Mouse (Mus musculus) liver, embryonic 14.5 days (tissue): ENCODE measurements around the gene Dnaic1. TPM values are rescaled to one million over a fixed set of nuclear protein-coding genes. Genes with fewer than 3 reads are reported as not detected.

Experiments used
- ATAC-seq: fragments of 200-750 bp; cut with Nextera tagmentation; 2 replicates; pipeline ENCODE4 v1.8.0; 2017; ENCODE audit warnings: moderate number of reproducible peaks, mild to moderate bottlenecking, moderate library complexity; ENCODE audit not compliant: insufficient read depth
- DNase-seq, 3 experiments: peaks; one replicate each; pipeline ENCODE4 v3.0.0-alpha.2; 2012 to 2013; ENCODE audit warnings: low read depth in 3 of 3, low spot score in 3 of 3
- H3K27ac ChIP-seq: fragments of 300-500 bp; sonication (generic); 2 replicates; pipeline ENCODE4 v1.5.1; 2014; ENCODE audit warnings: moderate library complexity, mild to moderate bottlenecking, control low read depth, inconsistent platforms
- H3K27me3 ChIP-seq: fragments of 300-500 bp; sonication (generic); 2 replicates; pipeline ENCODE4 v1.6.1; 2014; ENCODE audit warnings: mild to moderate bottlenecking, low read length, moderate library complexity; ENCODE audit not compliant: control insufficient read depth, insufficient read depth
- H3K36me3 ChIP-seq: fragments of 300-500 bp; sonication (generic); replicated peaks from 2 replicates; pipeline ENCODE4 v1.6.1; 2014; ENCODE audit warnings: low read depth; ENCODE audit not compliant: control insufficient read depth, insufficient read depth
- H3K4me1 ChIP-seq, 2 experiments: fragments of 200-500 bp in 1 of 2; fragments of 300-500 bp in 1 of 2; sonication (generic) in 1 of 2; replicated peaks; 2 replicates each; pipeline ENCODE4 v1.6.1; 2012 to 2014; ENCODE audit warnings: antibody characterized with exemption in 1 of 2, inconsistent platforms in 1 of 2, low read length in 1 of 2; ENCODE audit not compliant: control insufficient read depth in 2 of 2, insufficient read depth in 2 of 2
- H3K4me2 ChIP-seq: fragments of 300-500 bp; sonication (generic); 2 replicates; pipeline ENCODE4 v1.6.1; 2014; ENCODE audit warnings: low read depth, mild to moderate bottlenecking, control low read depth, moderate library complexity
- H3K4me3 ChIP-seq, 2 experiments: fragments of 200-500 bp in 1 of 2; fragments of 300-500 bp in 1 of 2; sonication (generic) in 1 of 2; 2 replicates each; pipeline ENCODE4 v1.5.1; 2012 to 2014; ENCODE audit warnings: low read depth in 2 of 2, low read length in 2 of 2, mild to moderate bottlenecking in 2 of 2, control low read depth in 1 of 2, inconsistent platforms in 1 of 2, moderate library complexity in 1 of 2; ENCODE audit not compliant: insufficient read depth in 1 of 2
- H3K9ac ChIP-seq: fragments of 300-500 bp; sonication (generic); replicated peaks from 2 replicates; pipeline ENCODE4 v1.6.1; 2014; ENCODE audit warnings: mild to moderate bottlenecking, control low read depth, moderate library complexity
- H3K9me3 ChIP-seq: fragments of 300-500 bp; sonication (generic); 2 replicates; pipeline ENCODE4 v1.6.1; 2016; ENCODE audit warnings: low read length, mixed read lengths; ENCODE audit not compliant: control insufficient read depth
- CTCF ChIP-seq: IDR thresholded peaks from 2 replicates; pipeline ENCODE4 v1.5.1; 2016; ENCODE audit warnings: antibody characterized with exemption, low read depth, control low read depth
- EP300 ChIP-seq: IDR thresholded peaks from 2 replicates; pipeline ENCODE4 v1.6.1; 2016; ENCODE audit warnings: antibody characterized with exemption, low read depth
- WGBS: fragments of 180-500 bp; shearing (Covaris S2); extraction: QIAGEN DNeasy Blood & Tissue Kit; methylation state at CpG from one replicate; pipeline ENCODE4 v1.1.7; 2014; ENCODE audit not compliant: insufficient replicate concordance; 5-methylcytosine and 5-hydroxymethylcytosine counted together
- polyA plus RNA-seq, 2 experiments: library from polyadenylated mRNA; depleted of rRNA in 1 of 2; stranded (reverse) in 1 of 2; unstranded in 1 of 2; fragments of >200 nt; fragmentation: Nextera tagmentation in 1 of 2; extraction: Ambion mirVana in 1 of 2; gene quantifications; 2 replicates each; pipeline versions ENCODE4 v1.2.1 to v1.2.3; 2012 to 2014

The Dnaic1 gene
- polyA plus RNA-seq, 2 experiments, result 1.9 to 2.6 TPM

GRCm38 (mm10) chr4:41575914-41576313, 6.3 kb downstream of the Dnaic1 start:
- Histone ChIP-seq H3K4me2 (no peak overlapping the region), H3K9ac (no peak overlapping the region), H3K27ac (no peak overlapping the region), H3K4me1 (no peaks in the 10 kb centered on the region), H3K9me3 (no peaks in the 10 kb centered on the region), H3K27me3 (no peaks in the 10 kb centered on the region), H3K36me3 (no peaks in the 10 kb centered on the region), H3K4me3 (no peak overlapping the region)
- DNase-seq (no peak), ATAC-seq (no peak)
- TF ChIP-seq CTCF (no peak), EP300 (no peak)
- WGBS, result 58% methylated on average over 6 of the region's 6 CpGs

GRCm38 (mm10) chr4:41583353-41583752, 13.8 kb downstream of the Dnaic1 start:
- Histone ChIP-seq H3K9me3 (no peaks in the 10 kb centered on the region), H3K27ac (no peak overlapping the region), H3K4me1 (no peaks in the 10 kb centered on the region), H3K27me3 (no peaks in the 10 kb centered on the region), H3K9ac (no peak overlapping the region), H3K4me3 (no peak overlapping the region), H3K36me3 (no peaks in the 10 kb centered on the region), H3K4me2 (no peak overlapping the region)
- DNase-seq (no peak), ATAC-seq (no peak)
- TF ChIP-seq EP300 (no peak), CTCF (no peak)
- WGBS, result 78% methylated on average over 7 of the region's 7 CpGs

- no peak overlapping the region for H3K4me3 ChIP-seq
- no peak overlapping the region for H3K27ac ChIP-seq
- no peaks in the 10 kb centered on the region for H3K9me3 ChIP-seq
- no peak overlapping the region for H3K9ac ChIP-seq
- H3K27me3 ChIP-seq, result no peaks in the 10 kb centered on the region; the same call in 1 of the 2 replicates
- 24% methylated on average over 4 of the region's 4 CpGs for WGBS
- H3K4me2 ChIP-seq, result no peak overlapping the region
- H3K4me1 ChIP-seq, result no peaks in the 10 kb centered on the region
- no peak for TF ChIP-seq EP300
- TF ChIP-seq CTCF, result no peak
- DNase-seq (no peak), ATAC-seq (no peak)
- H3K36me3 ChIP-seq, result no peaks in the 10 kb centered on the region
Measured at GRCm38 (mm10) chr4:41602818-41603217, 33.2 kb downstream of the Dnaic1 start.

GRCm38 (mm10) chr4:41604476-41605396, 35.2 kb downstream of the Dnaic1 start:
- Histone ChIP-seq H3K4me2 (no peak overlapping the region), H3K4me1 (no peaks in the 10 kb centered on the region), H3K9ac (no peak overlapping the region), H3K27me3 (no peaks in the 10 kb centered on the region; the same call in 1 of the 2 replicates), H3K9me3 (no peaks in the 10 kb centered on the region), H3K27ac (no peak overlapping the region), H3K36me3 (no peaks in the 10 kb centered on the region), H3K4me3 (no peak overlapping the region)
- no peak for DNase-seq
- 39% methylated on average over 8 of the region's 8 CpGs for WGBS
- TF ChIP-seq CTCF, result peak; percentile 56
- no peak for TF ChIP-seq EP300
- no peak for ATAC-seq

GRCm38 (mm10) chr4:41606784-41607183, 37.2 kb downstream of the Dnaic1 start:
- Histone ChIP-seq H3K4me3 (no peak overlapping the region), H3K4me2 (no peak overlapping the region), H3K9ac (no peak overlapping the region), H3K27me3 (no peaks in the 10 kb centered on the region; the same call in 1 of the 2 replicates), H3K36me3 (no peaks in the 10 kb centered on the region), H3K4me1 (no peaks in the 10 kb centered on the region), H3K27ac (no peak overlapping the region), H3K9me3 (no peaks in the 10 kb centered on the region)
- TF ChIP-seq CTCF (no peak), EP300 (no peak)
- 22% methylated on average over 4 of the region's 4 CpGs for WGBS
- DNase-seq, result no peak
- ATAC-seq, result no peak
